30 mouse cellular contexts compared by ENCODE assay signal in genomic region chr2:83700667-83701066, GRCm38 (mm10). TPM values are rescaled to one million over a fixed set of nuclear protein-coding genes. Genes with fewer than 3 reads are reported as not detected.
DNase-seq lines count a peak whose midpoint lies in the region; ATAC-seq and TF ChIP-seq lines count a peak whose summit lies in the region.
"Had no signal": no experiment of that assay in that cellular context is flagged by ENCODE, and none has a peak within 500 bp of the region (broad histone marks: within the 10 kb centered on the region; RNA-seq: fewer than 3 reads in every experiment).

No protein-coding gene starts in this region.

- no peaks in the 10 kb centered on the region for H3K27me3 ChIP-seq in lung, postnatal 0 days (replicated peaks; ENCODE audit: insufficient read depth, low read length)
- no peaks in the 10 kb centered on the region for H3K27me3 ChIP-seq in splenic B cell, adult 2 months (ENCODE audit: control insufficient read depth, insufficient read depth, low read length, poor library complexity, severe bottlenecking)
- no peaks in the 10 kb centered on the region for H3K27me3 ChIP-seq in midbrain, postnatal 0 days (ENCODE audit: insufficient read depth, low read length)
- H3K27me3 ChIP-seq: embryonic facial prominence, embryonic 13.5 days; heart, embryonic 12.5 days; kidney, embryonic 15.5 days; limb, embryonic 15.5 days; liver, embryonic 13.5 days; stomach, embryonic 15.5 days had no signal

- no peak overlapping the region for H3K4me2 ChIP-seq in lung, postnatal 0 days (replicated peaks; ENCODE audit: low read depth, low read length)
- no peak overlapping the region for H3K4me2 ChIP-seq in midbrain, postnatal 0 days (ENCODE audit: low read depth, low read length, poor library complexity, severe bottlenecking)
- H3K4me2 ChIP-seq: embryonic facial prominence, embryonic 13.5 days; heart, embryonic 12.5 days; kidney, embryonic 15.5 days; limb, embryonic 15.5 days; liver, embryonic 13.5 days; stomach, embryonic 15.5 days had no signal

- no peaks in the 10 kb centered on the region for H3K36me3 ChIP-seq in lung, postnatal 0 days (ENCODE audit: insufficient read depth, low read length)
- H3K36me3 ChIP-seq in splenic B cell, adult 2 months (ENCODE audit: control insufficient read depth, insufficient read depth, low read length, poor library complexity, severe bottlenecking): no peaks in the 10 kb centered on the region
- no peaks in the 10 kb centered on the region for H3K36me3 ChIP-seq in midbrain, postnatal 0 days (ENCODE audit: insufficient read depth, low read length)
- H3K36me3 ChIP-seq: embryonic facial prominence, embryonic 13.5 days; heart, embryonic 12.5 days; kidney, embryonic 15.5 days; limb, embryonic 15.5 days; liver, embryonic 13.5 days; stomach, embryonic 15.5 days had no signal

- H3K9ac ChIP-seq in lung, postnatal 0 days (replicated peaks; ENCODE audit: low read depth): no peak overlapping the region
- no peak overlapping the region for H3K9ac ChIP-seq in midbrain, postnatal 0 days (replicated peaks; ENCODE audit: low read length, poor library complexity, severe bottlenecking)
- H3K9ac ChIP-seq: embryonic facial prominence, embryonic 13.5 days; heart, embryonic 12.5 days; kidney, embryonic 15.5 days; limb, embryonic 15.5 days; liver, embryonic 13.5 days; stomach, embryonic 15.5 days had no signal

- TF ChIP-seq CTCF in lung, postnatal 0 days (IDR thresholded peaks at IDR 0.05): no peak
- no peak for TF ChIP-seq CTCF in midbrain, postnatal 0 days (IDR thresholded peaks at IDR 0.05)

- DNase-seq in lung, postnatal 0 days (ENCODE audit: low spot score): peak; percentile 51
- no peak for DNase-seq in lung, postnatal 10 days
- DNase-seq in splenic B cell, adult 2 months (ENCODE audit: low read depth, low spot score): peak; percentile 49
- DNase-seq in heart, postnatal 4 days: no peak
- no peak for DNase-seq in midbrain, postnatal 0 days (ENCODE audit: low spot score)
- DNase-seq in layer of hippocampus, adult 18-20 months (ENCODE audit: low spot score in 2 of 2): no peak
- DNase-seq: adrenal gland, postnatal 14 days; B cell, adult 2 months; cerebellum, adult 11-12 months; cerebellum, adult 9-11 months; gastrocnemius, adult 2 months; heart, adult 2 months; kidney, adult 11 months; kidney, postnatal 36 days; left cerebral cortex, postnatal 4 days; liver, embryonic 13.5 days; lung, postnatal 14 days; midbrain, embryonic 14.5 days; right cerebral cortex, adult 18-20 months; right cerebral cortex, postnatal 4 days; thymus, postnatal 4 days had no signal

- H3K4me3 ChIP-seq in lung, postnatal 0 days (ENCODE audit: low read depth, low read length): no peak overlapping the region
- no peak overlapping the region for H3K4me3 ChIP-seq in midbrain, postnatal 0 days (ENCODE audit: low read depth, low read length)
- H3K4me3 ChIP-seq: embryonic facial prominence, embryonic 13.5 days; heart, embryonic 12.5 days; kidney, embryonic 15.5 days; limb, embryonic 15.5 days; liver, embryonic 13.5 days; stomach, embryonic 15.5 days had no signal

- peaks cover 6% of the 10 kb centered on the region; the same call in 1 of the 2 replicates for H3K4me1 ChIP-seq in lung, postnatal 0 days (ENCODE audit: insufficient read depth, low read depth, low read length)
- no peaks in the 10 kb centered on the region for H3K4me1 ChIP-seq in midbrain, postnatal 0 days (ENCODE audit: insufficient read depth, low read length)
- H3K4me1 ChIP-seq: limb, embryonic 15.5 days; stomach, embryonic 15.5 days had no signal

- TF ChIP-seq EP300 in lung, postnatal 0 days (IDR thresholded peaks at IDR 0.05): no peak

- no peak overlapping the region for H3K27ac ChIP-seq in lung, postnatal 0 days (ENCODE audit: low read length)
- no peak overlapping the region for H3K27ac ChIP-seq in midbrain, postnatal 0 days (ENCODE audit: low read depth, low read length)
- H3K27ac ChIP-seq: embryonic facial prominence, embryonic 13.5 days; kidney, embryonic 15.5 days; limb, embryonic 15.5 days; liver, embryonic 13.5 days; stomach, embryonic 15.5 days had no signal

- 44% methylated on average over 4 of the region's 4 CpGs for WGBS in lung, postnatal 0 days
- 77% methylated on average over 4 of the region's 4 CpGs for WGBS in midbrain, postnatal 0 days

- ATAC-seq in lung, postnatal 0 days: peak; percentile 41
- ATAC-seq in CD4-positive, CD25-positive, alpha-beta regulatory T cell, adult 4 months: peak; percentile 88
- peak; percentile 89 for ATAC-seq in activated CD4-positive, CD25-positive, alpha-beta regulatory T cell, adult 4 months
- no peak for ATAC-seq in midbrain, postnatal 0 days (ENCODE audit: low FRiP score)
- ATAC-seq: forebrain, embryonic 16.5 days; hindbrain, embryonic 16.5 days had no signal

- H3K9me3 ChIP-seq in lung, postnatal 0 days (ENCODE audit: low read length): no peaks in the 10 kb centered on the region
- H3K9me3 ChIP-seq in midbrain, postnatal 0 days (ENCODE audit: low read length): no peaks in the 10 kb centered on the region
- H3K9me3 ChIP-seq: embryonic facial prominence, embryonic 13.5 days; heart, embryonic 12.5 days; kidney, embryonic 15.5 days; limb, embryonic 15.5 days; liver, embryonic 13.5 days; stomach, embryonic 15.5 days had no signal

RNA-seq across cellular contexts. Expression of gene Itgav, which starts 23.5 kb away (rescaled TPM):
- 90.8 and 94.5 TPM in 2 replicates for polyA plus RNA-seq in lung, postnatal 0 days (2015; fragmentation: Nextera tagmentation; extraction: Ambion mirVana)
- polyA plus RNA-seq in CD4-positive, CD25-positive, alpha-beta regulatory T cell, adult 4 months (2017; shearing (Covaris generic)): 10 to 100 TPM; 46.8 to 71.6 TPM
- 10 to 100 TPM; 44.3 to 71.5 TPM for polyA plus RNA-seq in activated CD4-positive, CD25-positive, alpha-beta regulatory T cell, adult 4 months (2017; shearing (Covaris generic))
- 10 to 100 TPM; 57.2 to 64.7 TPM for total RNA-seq in heart, postnatal 4 days (2021)
- total RNA-seq in midbrain, postnatal 0 days (2014; rRNA removed): 30.5 and 30.7 TPM in 2 replicates
- polyA plus RNA-seq in midbrain, postnatal 0 days (2015; fragmentation: Nextera tagmentation; extraction: Ambion mirVana): 26.7 and 30.8 TPM in 2 replicates
- total RNA-seq in layer of hippocampus, adult 18-20 months (2021): 10 to 100 TPM; 65.3 to 71.4 TPM

RNA-seq across cellular contexts. Expression of gene Zc3h15, which starts 56.4 kb away (rescaled TPM):
- 79.2 and 80.5 TPM in 2 replicates for polyA plus RNA-seq in lung, postnatal 0 days (2015; fragmentation: Nextera tagmentation; extraction: Ambion mirVana)
- 100 to 1,000 TPM in 1 of 2 experiments, 10 to 100 TPM in 1; 83.6 to 124 TPM for polyA plus RNA-seq in CD4-positive, CD25-positive, alpha-beta regulatory T cell, adult 4 months (2017; shearing (Covaris generic))
- 100 to 1,000 TPM in 1 of 2 experiments, 10 to 100 TPM in 1; 92.5 to 117 TPM for polyA plus RNA-seq in activated CD4-positive, CD25-positive, alpha-beta regulatory T cell, adult 4 months (2017; shearing (Covaris generic))
- 10 to 100 TPM; 60.5 to 64.9 TPM for total RNA-seq in heart, postnatal 4 days (2021)
- 89.0 and 109 TPM in 2 replicates for total RNA-seq in midbrain, postnatal 0 days (2014; rRNA removed)
- polyA plus RNA-seq in midbrain, postnatal 0 days (2015; fragmentation: Nextera tagmentation; extraction: Ambion mirVana): 178 and 196 TPM in 2 replicates
- total RNA-seq in layer of hippocampus, adult 18-20 months (2021): 100 to 1,000 TPM; 129 to 133 TPM

Comparison
In these comparisons a context has a peak if more than half of its experiments do, and no peak if none do; other contexts are left out.
1. DNase-seq: peak in lung, postnatal 0 days (single experiment) and splenic B cell, adult 2 months (single experiment); none in lung, postnatal 10 days (single experiment), heart, postnatal 4 days (single experiment), midbrain, postnatal 0 days (single experiment) and layer of hippocampus, adult 18-20 months (0 of 2).